Mouse (Mus musculus): ENCODE data around the gene Crat. TPM values are rescaled to one million over a fixed set of nuclear protein-coding genes. Genes with fewer than 3 reads are reported as not detected.
"Not testable (repeated sequence)": the region's sequence is repeated elsewhere in the genome, so short reads cannot be mapped to it uniquely, and the experiment has no call there.

Gene Crat
- polyA plus RNA-seq, 1 experiment from 2014 or later: 23.0 TPM

DNA sequence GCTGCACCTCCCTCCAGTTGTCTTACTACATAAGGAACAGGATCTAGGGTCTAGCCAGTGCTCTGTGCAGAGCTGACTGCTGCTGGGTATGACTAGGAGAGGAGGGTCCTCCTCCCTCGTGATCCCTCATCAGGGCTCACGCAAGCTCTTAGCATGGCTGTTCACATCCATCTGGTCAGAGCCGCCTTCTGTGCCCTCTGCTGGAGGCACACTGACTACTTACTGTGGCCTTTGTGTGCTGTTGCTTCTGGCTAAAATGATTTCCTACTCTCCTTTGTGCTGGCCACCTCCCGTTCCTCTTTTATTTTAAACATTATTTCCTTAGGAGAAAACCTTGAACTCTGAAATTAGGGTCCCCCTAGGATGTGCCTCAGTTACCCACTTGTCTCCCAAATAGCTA lies 21.2 kb upstream of the Crat start:
- no peaks in the 10 kb centered on the region for H3K9me3 ChIP-seq
- H3K27ac ChIP-seq: no peak overlapping the region
- H3K4me3 ChIP-seq (replicated peaks): no peak overlapping the region
- H3K4me2 ChIP-seq: no peak overlapping the region
- WGBS: 82% methylated on average over 4 of the region's 4 CpGs
- H3K9ac ChIP-seq: no peak overlapping the region
- H3K36me3 ChIP-seq (replicated peaks): peaks cover 67% of the 10 kb centered on the region
- no peaks in the 10 kb centered on the region for H3K27me3 ChIP-seq
- no peak for ATAC-seq (ENCODE audit: low FRiP score)
- peaks cover 20% of the 10 kb centered on the region for H3K4me1 ChIP-seq

GRCm38 (mm10) chr2:30436156-30436545 lies 20.5 kb upstream of the Crat start:
- 69% methylated on average over 5 of the region's 5 CpGs for WGBS

DNA sequence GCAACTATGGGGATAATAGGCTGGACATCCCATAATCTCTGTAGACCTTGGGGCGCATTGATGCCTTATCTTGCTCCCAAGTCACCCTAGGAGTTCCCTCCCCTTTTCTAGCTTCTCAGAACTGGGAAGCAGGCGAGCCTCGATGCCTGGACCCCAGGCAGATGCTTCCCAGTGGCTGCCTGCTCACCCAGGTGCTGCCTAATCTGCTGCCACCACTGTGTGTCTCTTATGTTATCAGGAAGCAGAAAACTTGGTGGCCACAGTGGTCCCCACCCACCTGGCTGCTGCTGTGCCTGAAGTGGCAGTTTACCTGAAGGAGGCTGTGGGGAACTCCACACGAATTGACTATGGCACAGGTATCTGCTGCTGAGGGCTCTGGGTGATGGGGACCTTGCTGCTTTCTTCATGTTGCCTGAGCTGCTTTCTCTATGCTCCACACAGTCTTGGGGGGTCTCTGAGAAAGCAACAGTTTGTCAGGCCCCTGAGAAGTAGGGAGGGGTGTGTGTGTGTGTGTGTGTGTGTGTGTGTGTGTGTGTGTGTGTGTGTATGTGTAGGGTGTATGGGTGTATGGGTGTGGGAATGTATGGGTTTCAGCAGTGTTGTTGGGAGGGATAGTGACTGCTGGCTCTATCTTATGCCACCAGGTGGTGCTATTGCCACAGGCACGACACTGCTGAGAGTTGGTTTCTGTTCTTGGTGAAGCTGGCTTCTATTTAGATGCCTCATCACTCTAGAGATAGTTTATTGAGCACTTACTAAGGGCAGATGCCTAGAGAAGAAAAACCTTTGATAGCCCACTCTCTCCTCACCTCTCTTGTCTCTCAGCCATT lies 19.9 kb upstream of the Crat start:
- Histone ChIP-seq H3K9ac (no peak overlapping the region), H3K36me3 (replicated peaks) (peaks cover 79% of the 10 kb centered on the region), H3K9me3 (no peaks in the 10 kb centered on the region), H3K4me3 (replicated peaks) (no peak overlapping the region), H3K4me2 (no peak overlapping the region), H3K27me3 (no peaks in the 10 kb centered on the region), H3K4me1 (peaks cover 8% of the 10 kb centered on the region), H3K27ac (no peak overlapping the region)
- ATAC-seq (ENCODE audit: low FRiP score): peak; percentile 69
- 58% methylated on average over 5 of the region's 5 CpGs for WGBS

More at GRCm38 (mm10) chr2:30436156-30436545, 20.5 kb upstream of the Crat start:
- Histone ChIP-seq H3K36me3 (replicated peaks) (peaks cover 73% of the 10 kb centered on the region), H3K4me2 (no peak overlapping the region), H3K9me3 (no peaks in the 10 kb centered on the region), H3K4me1 (peaks cover 14% of the 10 kb centered on the region), H3K9ac (no peak overlapping the region), H3K4me3 (replicated peaks) (no peak overlapping the region), H3K27me3 (no peaks in the 10 kb centered on the region), H3K27ac (no peak overlapping the region)
- no peak for ATAC-seq (ENCODE audit: low FRiP score)

DNA sequence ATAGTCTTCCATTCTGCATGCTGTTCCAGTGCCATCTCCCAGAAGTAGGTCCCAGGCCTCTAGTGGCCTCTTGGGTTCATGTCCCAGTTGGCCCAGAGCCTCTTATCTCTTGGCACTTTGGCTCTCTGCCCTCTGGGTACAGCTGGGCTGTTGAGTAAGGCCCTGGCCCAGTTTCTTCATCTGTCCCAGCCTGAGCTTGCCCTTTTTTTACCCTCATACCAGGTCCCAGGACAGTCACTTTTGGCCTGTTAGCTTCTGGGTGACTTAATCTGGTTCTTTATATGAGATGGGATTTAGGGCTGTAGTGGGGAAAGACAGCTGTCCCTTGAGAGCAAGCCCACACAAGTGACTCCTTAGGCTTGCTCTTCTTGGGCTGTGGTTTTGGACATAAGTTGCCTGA lies 13.5 kb upstream of the Crat start:
- Histone ChIP-seq H3K36me3 (replicated peaks) (peaks cover 79% of the 10 kb centered on the region), H3K4me1 (no peaks in the 10 kb centered on the region)
- ATAC-seq (ENCODE audit: low FRiP score): no peak

GRCm38 (mm10) chr2:30421432-30421831 lies 5.8 kb upstream of the Crat start:
- WGBS: 90% methylated on average over 4 of the region's 4 CpGs
- H3K9me3 ChIP-seq: no peaks in the 10 kb centered on the region

More for the DNA sequence above, 13.5 kb upstream of the Crat start:
- Histone ChIP-seq H3K9ac (no peak overlapping the region), H3K27ac (no peak overlapping the region), H3K9me3 (no peaks in the 10 kb centered on the region), H3K4me3 (replicated peaks) (no peak overlapping the region), H3K27me3 (no peaks in the 10 kb centered on the region), H3K4me2 (no peak overlapping the region)

GRCm38 (mm10) chr2:30419112-30419511 lies 3.5 kb upstream of the Crat start:
- Histone ChIP-seq H3K4me3 (replicated peaks) (peak overlapping the region; percentile 7; the same call in 1 of the 2 replicates), H3K9ac (no peak overlapping the region), H3K4me1 (peaks cover 34% of the 10 kb centered on the region), H3K36me3 (replicated peaks) (no peaks in the 10 kb centered on the region), H3K9me3 (no peaks in the 10 kb centered on the region), H3K27me3 (no peaks in the 10 kb centered on the region), H3K4me2 (peak overlapping the region; percentile 27; the same call in 1 of the 2 replicates), H3K27ac (0 out of 2 replicates have a peak overlapping the region, but pooled peaks have one; percentile 36)
- 43% methylated on average over 10 of the region's 10 CpGs for WGBS
- ATAC-seq (ENCODE audit: low FRiP score): no peak

More at GRCm38 (mm10) chr2:30421432-30421831, 5.8 kb upstream of the Crat start:
- Histone ChIP-seq H3K9ac (no peak overlapping the region), H3K4me1 (peaks cover 23% of the 10 kb centered on the region), H3K36me3 (replicated peaks) (peaks cover 3% of the 10 kb centered on the region), H3K4me2 (no peak overlapping the region), H3K4me3 (replicated peaks) (no peak overlapping the region), H3K27me3 (no peaks in the 10 kb centered on the region), H3K27ac (no peak overlapping the region)
- ATAC-seq (ENCODE audit: low FRiP score): no peak

GRCm38 (mm10) chr2:30418259-30418658 lies 2.6 kb upstream of the Crat start:
- no peaks in the 10 kb centered on the region for H3K9me3 ChIP-seq
- 77% methylated on average over 6 of the region's 6 CpGs for WGBS
- H3K36me3 ChIP-seq (replicated peaks): no peaks in the 10 kb centered on the region
- H3K27me3 ChIP-seq: no peaks in the 10 kb centered on the region
- no peak overlapping the region for H3K27ac ChIP-seq
- no peak for ATAC-seq (ENCODE audit: low FRiP score)
- H3K9ac ChIP-seq: 0 out of 2 replicates have a peak overlapping the region, but pooled peaks have one; percentile 22
- peak overlapping the region; percentile 27 for H3K4me2 ChIP-seq
- H3K4me3 ChIP-seq (replicated peaks): 0 out of 2 replicates have a peak overlapping the region, but pooled peaks have one; percentile 1
- peaks cover 41% of the 10 kb centered on the region for H3K4me1 ChIP-seq

DNA sequence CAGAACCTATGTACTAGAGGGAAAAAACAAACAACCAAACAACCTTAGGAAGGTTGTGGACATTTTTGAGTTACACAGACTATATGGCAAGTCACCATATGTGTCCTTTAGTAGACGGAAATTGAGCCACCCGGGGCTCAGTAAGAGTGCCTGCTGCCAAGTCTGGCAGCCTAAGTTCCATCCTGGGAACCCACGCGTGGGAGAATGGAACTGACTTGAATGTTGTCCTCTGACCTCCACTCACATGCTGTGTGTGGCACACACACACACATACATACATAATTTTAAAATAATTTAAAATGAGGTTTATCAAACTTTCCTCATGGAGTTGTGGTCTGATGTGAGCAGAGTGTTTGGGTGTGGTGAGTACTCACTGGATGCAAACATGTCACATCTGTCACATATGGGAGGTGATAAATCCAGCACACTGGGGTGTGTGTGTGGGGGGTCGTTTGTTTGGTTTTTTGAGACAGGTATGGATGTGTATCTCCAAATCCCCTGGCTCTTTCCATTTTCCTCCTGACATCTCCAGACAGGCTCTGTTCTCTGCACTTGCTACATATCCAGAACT lies 2.1 kb upstream of the Crat start:
- Histone ChIP-seq H3K36me3 (replicated peaks) (no peaks in the 10 kb centered on the region), H3K27me3 (no peaks in the 10 kb centered on the region), H3K27ac (no peak overlapping the region), H3K9me3 (no peaks in the 10 kb centered on the region), H3K9ac (no peak overlapping the region), H3K4me3 (replicated peaks) (no peak overlapping the region), H3K4me2 (peak overlapping the region; percentile 59), H3K4me1 (peaks cover 41% of the 10 kb centered on the region)
- ATAC-seq (ENCODE audit: low FRiP score): no peak
- WGBS: 82% methylated on average over 5 of the region's 5 CpGs

GRCm38 (mm10) chr2:30417154-30417553 lies 1.5 kb upstream of the Crat start:
- not testable (repeated sequence) for H3K27me3 ChIP-seq; H3K27ac ChIP-seq; H3K36me3 ChIP-seq (replicated peaks); ATAC-seq (ENCODE audit: low FRiP score); H3K9me3 ChIP-seq
- Histone ChIP-seq H3K4me1 (peaks cover 41% of the 10 kb centered on the region), H3K4me2 (peak overlapping the region; percentile 59), H3K9ac (peak overlapping the region; percentile 88; the same call in 1 of the 2 replicates), H3K4me3 (replicated peaks) (peak overlapping the region; percentile 85; the same call in 1 of the 2 replicates)
- 80% methylated on average over 6 of the region's 6 CpGs for WGBS

DNA sequence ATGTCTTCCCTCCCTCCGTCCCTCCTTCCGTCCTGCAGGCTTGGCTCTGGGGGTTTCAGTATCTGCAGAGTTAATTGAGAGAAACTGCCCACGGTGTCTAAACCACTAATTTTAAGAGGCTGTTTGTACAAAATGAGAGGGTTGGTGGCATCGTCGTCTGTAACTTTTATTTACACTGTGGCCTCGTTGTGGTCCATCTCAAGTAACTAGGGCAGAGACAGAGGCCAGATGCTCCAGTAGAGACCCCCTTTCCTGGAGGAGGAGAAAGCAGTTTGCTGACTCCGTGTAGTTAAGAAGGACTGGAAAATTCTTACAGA lies 994 bp upstream of the Crat start:
- peak overlapping the region; percentile 85 for H3K4me3 ChIP-seq (replicated peaks)
- H3K4me2 ChIP-seq: peak overlapping the region; percentile 59
- peak overlapping the region; percentile 88 for H3K9ac ChIP-seq
- H3K4me1 ChIP-seq: peaks cover 41% of the 10 kb centered on the region
- H3K27me3 ChIP-seq: no peaks in the 10 kb centered on the region
- H3K9me3 ChIP-seq: no peaks in the 10 kb centered on the region
- ATAC-seq (ENCODE audit: low FRiP score): no peak
- H3K36me3 ChIP-seq (replicated peaks): no peaks in the 10 kb centered on the region
- WGBS: under 1% methylated on average over 7 of the region's 7 CpGs
- H3K27ac ChIP-seq: peak overlapping the region; percentile 98

DNA sequence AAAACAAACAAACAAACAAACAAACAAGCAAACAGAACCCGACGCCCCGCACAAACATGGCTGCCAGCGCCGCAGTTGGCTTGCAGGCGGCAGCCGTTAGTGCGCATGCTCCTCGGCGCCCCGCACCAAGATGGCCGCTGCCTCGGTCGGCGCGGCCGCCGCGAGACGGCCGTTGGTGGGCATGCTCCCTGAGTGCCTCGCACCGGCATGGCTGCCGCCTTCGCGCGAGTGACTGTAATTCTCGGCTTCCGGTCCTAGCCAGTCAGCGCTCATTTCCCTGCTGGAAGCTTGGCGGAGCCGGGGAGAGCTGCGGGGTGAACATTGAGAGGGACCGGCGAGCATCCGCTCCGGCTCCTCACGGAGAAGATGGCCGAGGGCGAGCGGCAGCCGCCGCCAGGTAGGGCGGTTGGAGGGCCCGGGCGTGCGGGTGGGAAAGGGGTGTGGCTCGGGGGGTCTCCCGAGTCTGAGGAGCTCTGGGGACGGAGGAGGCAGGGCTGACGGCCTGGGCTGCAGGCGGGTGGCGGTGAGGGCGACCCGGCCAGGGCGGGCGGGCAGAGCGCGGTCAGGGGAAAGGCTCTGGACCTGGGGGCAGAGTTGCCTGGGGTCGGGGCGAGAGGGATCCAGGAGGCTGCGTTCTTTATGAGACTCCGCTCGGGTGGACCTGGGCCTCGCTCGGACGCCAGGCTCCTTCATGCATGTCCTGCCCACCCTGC lies 479 bp upstream of the Crat start, which contains the start of gene Ptpa:
TSS of gene Ptpa (plus strand) at position 104 of the 713 bp plus-strand sequence.
- Histone ChIP-seq H3K9ac (peak within 1 kb of the TSS; percentile 88), H3K4me2 (peak within 1 kb of the TSS; percentile 59), H3K27ac (peak within 1 kb of the TSS; percentile 98), H3K36me3 (replicated peaks) (0 out of 2 replicates have a peak, but pooled peaks cover under 1% of the 10 kb centered on the region), H3K4me1 (peaks cover 41% of the 10 kb centered on the region), H3K27me3 (no peaks in the 10 kb centered on the region), H3K9me3 (no peaks in the 10 kb centered on the region), H3K4me3 (replicated peaks) (peak within 1 kb of the TSS; percentile 85)
- under 1% methylated on average over 67 of the region's 67 CpGs for WGBS
- peak; percentile 92 for ATAC-seq (ENCODE audit: low FRiP score)

- H3K27ac ChIP-seq: no peak overlapping the region
- H3K9ac ChIP-seq: peak overlapping the region; percentile 88
- H3K4me1 ChIP-seq: peaks cover 41% of the 10 kb centered on the region
- H3K9me3 ChIP-seq: no peaks in the 10 kb centered on the region
- no peak; the same call in 1 of the 2 replicates for ATAC-seq (ENCODE audit: low FRiP score)
- H3K36me3 ChIP-seq (replicated peaks): peaks cover 7% of the 10 kb centered on the region; the same call in 1 of the 2 replicates
- H3K4me3 ChIP-seq (replicated peaks): peak overlapping the region; percentile 85
- WGBS: 46% methylated on average over 5 of the region's 5 CpGs
- H3K4me2 ChIP-seq: peak overlapping the region; percentile 59
- no peaks in the 10 kb centered on the region for H3K27me3 ChIP-seq
These were observed 932 bp downstream of the Crat start for GRCm38 (mm10) chr2:30414681-30415080.
